Mouse (Mus musculus) heart, postnatal 25 days (tissue): ENCODE data around the gene Mettl1. TPM values are rescaled to one million over a fixed set of nuclear protein-coding genes. Genes with fewer than 3 reads are reported as not detected.

Source experiments
- DNase-seq: peaks from one replicate; pipeline ENCODE4 v3.0.0; 2022; ENCODE audit warnings: low spot score
- intact Hi-C: fragments of 180-260 bp; cut with DNase I; formaldehyde crosslinking; loops from one replicate; pipeline ENCODE4 v1.15.1; 2025
- total RNA-seq, 2 experiments: library from RNA; stranded (reverse); gene quantifications; 2 replicates each; pipeline ENCODE4 v1.2.3; 2021

Mettl1 gene
- total RNA-seq, result 1 to 10 TPM; 6.1 to 6.9 TPM

DNA sequence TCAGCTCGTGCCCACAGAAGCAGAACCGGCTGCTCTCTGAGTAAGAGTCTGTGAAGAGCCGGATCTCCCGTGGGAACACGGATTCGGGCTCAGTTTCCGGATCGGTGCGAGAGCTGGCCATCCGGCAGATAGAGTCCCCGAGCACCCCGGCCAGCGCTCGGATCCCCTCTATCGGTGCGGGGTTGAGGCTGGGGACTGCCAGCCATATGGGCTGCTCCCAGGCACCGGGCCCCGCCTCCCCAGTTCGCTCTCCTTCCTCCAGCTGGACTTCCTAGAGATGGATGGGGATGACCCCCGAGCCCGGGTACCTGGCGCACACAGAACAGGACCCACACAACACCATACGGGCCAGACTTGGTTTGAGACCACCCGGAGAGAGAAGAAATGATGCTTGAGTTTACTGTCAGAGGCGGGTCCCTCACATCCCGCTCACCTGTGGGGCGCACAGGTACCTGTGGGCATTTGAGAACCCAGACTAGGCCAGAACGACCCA lies at the start of gene Mettl1, which contains the start of gene Eef1akmt3:
TSS of gene Mettl1 (plus strand) at position 141 of the 493 bp plus-strand sequence.
TSS of gene Eef1akmt3 (minus strand) at position 240 of the 493 bp plus-strand sequence.
- DNase-seq, result no peak
- intact Hi-C loops, result no loop called here

DNA sequence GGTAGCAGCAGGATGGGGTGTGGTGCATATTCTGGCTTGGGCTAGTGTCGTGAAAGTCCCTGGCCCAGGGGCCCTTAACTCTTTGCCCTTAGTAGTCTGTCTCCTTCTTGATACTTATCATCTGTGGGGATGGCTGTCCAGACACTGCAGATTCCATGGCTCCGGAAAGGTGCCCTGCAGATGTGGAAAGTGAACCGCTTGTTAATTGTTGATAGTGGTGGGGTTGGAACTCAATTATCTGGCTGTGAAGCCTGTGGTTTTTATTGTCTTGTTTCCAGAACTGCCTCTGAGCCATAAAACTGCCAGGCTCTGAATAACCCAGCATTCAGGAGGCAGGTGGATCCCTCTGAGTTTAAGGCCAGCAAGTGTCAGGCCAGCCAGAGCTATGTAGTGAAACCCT lies 49.5 kb upstream of the Mettl1 start:
- DNase-seq, result no peak
- intact Hi-C loops, result loop anchor here (2.0 kb wide), 2 partner anchors 39 to 63 kb away; partner anchors contain the start of gene Tsfm

DNA sequence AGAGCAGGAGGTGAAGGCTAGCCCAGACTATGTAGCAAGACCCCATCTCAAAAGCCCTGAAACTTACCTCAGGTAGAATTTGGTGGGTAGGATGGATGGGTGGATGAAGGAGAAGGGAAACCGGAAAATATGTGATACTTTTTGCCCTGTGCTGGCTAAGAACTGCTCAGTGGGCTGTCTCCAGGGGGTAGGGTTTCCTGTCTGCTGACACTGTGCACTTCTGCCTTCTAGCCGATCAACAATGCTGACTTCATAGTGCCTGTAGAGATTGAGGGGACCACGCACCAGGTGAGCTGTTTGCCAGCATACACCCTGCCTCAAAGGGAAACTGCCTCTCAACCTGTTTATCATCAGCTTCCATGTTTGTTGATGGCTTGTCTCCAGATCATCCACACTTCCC lies 47.6 kb upstream of the Mettl1 start:
- intact Hi-C loops, result no loop called here

DNA sequence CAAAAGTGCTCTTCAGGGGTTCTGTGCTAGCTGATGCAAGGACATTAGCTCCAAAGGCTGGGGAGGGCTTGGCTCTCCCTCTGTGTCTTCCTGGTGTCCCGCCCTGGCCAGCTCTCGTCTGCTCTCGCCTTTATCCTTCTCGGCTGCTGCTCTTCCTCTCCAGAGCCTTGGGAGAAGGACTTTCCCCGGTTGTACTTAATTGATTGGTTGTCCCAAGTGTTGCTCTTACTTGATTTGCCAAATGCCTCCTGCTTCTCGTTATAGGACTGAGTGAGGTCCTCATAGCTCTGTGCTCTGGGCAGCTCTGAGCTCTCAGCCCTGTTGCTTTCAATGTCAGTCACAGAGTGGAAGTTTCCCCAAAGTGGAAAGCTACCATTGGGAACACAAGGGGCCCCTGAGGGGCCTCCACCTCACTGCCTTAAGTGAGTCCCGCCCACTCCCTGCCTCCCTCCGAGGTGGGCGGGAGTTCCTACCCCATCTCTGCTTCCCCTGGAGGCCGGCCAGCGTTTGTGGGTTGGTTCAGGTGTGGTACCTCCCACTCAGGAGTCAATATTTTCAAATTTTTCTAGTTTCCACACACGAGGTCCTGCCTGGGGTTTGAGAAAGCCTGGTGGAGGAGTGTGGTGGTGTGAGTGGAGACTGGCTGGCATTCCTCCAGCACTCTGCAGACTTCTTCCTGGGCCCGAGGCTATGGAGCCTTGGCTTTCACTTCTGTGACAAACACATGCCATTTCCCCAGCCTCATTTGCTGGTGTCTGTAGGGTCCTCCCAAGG lies 43.7 kb upstream of the Mettl1 start:
- intact Hi-C loops, result no loop called here
- no peak for DNase-seq

More for the DNA sequence above, 47.6 kb upstream of the Mettl1 start:
- no peak for DNase-seq

DNA sequence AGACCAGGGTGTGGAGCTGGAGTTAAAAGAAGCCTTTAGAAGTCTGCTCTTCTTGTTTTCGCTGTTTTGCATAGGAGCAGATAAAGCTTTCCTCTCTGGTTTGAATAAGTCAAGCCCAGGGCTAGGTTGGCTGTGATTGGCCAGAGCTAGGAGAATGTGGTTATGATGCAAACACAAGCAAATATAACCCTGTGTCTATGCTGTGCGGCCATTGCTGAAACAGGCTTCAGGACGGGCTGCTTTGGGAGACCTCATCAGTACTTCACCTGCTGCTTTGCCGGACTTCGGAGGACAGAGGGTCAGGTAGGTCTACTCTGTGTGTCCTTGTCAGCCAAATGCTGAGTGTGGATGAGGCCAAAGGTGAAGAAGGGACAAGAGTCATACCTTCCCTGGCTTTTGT lies 40.7 kb upstream of the Mettl1 start, which contains the start of gene Avil:
TSS of gene Avil (plus strand) at position 181 of the 400 bp plus-strand sequence.
- no peak for DNase-seq
- intact Hi-C loops, result no loop called here

DNA sequence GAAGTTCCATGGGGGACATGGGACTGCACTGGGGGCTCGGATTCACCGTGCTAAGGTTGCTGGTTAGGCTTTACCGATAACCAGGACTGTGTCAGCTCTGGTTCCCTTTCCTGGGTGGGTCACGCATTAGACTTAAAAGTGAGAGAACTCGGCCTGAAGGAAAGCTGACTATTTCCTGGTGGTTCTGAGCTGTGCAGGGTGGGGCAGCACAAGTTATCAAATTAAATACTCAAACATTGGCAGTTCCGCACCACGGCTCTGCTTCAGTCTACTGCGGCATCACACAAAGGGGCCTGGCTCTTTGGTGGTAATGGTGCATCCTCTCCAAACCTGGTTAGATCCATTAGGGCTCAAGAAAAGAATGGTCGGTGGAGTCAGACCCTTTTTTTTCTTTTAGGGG lies 39.9 kb upstream of the Mettl1 start:
- intact Hi-C loops, result no loop called here
- DNase-seq, result no peak

DNA sequence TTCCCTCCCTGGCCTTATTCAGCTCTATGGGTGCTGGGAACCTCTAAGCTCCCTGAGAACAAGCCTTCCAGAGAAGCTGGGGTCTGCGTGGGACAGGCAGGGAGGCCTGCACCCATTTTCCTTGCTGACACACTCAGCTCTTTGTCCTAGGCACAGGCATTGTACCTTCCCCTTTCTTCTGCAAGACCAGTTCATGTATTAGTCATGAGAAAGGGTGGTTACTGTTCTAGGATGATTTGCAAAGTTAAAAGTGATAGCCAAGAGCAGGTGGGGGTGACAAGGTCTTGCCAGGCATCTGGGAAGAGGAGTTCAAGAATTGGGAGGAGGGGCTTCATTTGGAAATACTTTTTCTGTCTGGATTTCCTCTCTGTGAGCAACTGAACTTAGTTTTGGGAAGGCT lies 39.2 kb upstream of the Mettl1 start:
- no peak for DNase-seq
- intact Hi-C loops, result no loop called here

DNA sequence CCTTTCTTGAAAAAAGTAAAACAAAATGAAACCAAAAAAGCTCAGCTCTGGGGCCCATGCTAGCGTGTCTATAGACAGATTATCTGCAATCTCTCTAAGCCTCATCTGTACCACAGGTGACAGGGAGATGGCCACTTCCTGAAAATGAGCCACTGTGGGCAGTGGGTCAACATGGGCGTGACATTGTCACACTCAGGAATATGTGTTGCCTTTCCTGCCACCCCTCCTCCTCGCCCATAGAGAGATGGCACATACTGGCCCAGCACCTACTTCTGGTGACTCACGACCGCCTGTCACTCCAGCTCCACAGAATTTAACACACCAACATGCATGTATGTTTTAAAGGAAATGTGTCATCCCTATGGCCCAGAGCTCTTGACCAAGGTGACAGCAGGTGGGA lies 38.4 kb upstream of the Mettl1 start:
- DNase-seq, result no peak
- intact Hi-C loops, result no loop called here

DNA sequence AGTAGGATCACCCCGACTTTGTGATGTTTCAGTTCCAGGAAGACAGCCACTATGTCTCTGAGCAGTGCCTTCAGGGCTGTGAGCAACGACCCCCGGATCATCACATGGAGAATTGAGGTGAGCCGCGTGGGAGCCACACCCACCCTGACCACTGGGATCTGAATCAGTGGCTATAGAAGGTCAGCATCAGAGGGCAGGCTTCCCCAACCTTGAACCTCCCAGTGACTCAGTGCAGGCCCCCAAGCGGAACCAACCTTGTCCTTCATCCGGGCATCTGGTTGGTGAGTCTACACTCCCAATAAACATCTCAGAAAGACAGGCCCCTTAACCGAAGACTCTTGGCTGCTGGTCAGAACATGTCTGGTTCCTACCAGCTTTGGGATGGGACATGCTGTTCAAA lies 37.9 kb upstream of the Mettl1 start:
- intact Hi-C loops, result no loop called here
- no peak for DNase-seq

DNA sequence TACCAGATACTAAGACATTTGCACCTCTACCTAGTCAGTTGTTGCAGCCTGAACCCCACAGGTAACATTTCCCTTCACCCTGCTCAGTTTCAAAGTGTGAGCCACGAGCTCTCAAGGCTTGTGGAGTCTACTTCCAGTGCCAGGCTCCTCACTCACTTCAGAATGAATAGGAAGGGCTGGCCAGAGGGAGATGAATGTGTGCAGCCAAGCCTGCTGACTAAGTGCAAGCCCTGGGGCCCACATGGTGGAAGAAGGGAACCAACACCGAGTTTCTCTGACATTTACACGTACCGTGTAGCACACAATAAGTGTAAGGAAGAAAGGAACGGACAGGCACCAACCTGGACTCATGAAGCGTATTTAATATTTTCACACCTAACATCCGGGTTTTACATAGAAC lies 37.4 kb upstream of the Mettl1 start:
- intact Hi-C loops, result no loop called here
- no peak for DNase-seq

DNA sequence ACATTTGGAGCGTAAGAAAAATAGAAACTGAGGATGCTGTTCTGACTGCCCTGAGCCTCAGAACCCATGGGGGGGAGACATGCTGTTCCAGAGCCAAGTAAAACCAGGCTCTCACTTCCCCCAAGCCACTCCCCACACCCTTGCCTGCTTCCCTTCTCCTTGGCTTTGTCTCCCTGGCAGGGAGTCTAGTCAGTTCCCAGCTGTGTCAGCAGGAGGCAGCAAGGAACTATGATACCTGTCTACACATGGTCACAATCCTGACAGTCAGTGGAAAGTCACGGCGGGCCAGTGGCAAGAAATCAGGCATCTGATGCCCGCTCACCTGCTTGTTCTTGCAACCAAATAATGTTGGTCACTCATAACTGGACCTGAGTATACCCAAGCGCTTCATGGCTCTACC lies 24.7 kb upstream of the Mettl1 start:
- no peak for DNase-seq
- intact Hi-C loops, result no loop called here

DNA sequence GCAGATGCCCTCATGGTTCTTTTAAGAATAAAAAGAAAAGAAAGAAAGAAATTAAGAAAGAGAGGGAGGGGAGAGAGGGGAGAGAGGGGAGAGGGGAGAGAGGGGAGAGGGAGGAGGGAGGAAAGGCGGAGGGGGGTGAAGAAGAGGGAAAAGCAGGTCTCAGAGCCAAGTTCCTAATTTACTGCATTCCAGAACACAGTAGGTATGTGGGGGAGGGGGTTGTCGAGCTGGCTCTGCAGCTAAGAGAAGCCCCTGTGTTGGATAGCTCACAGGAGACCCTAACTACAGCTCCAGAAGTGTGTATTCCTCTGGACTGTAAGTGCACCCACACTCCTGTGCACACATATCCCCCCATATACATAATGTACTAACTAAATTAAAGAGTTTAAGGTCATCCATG lies 24.1 kb upstream of the Mettl1 start:
- DNase-seq, result no peak
- intact Hi-C loops, result no loop called here

DNA sequence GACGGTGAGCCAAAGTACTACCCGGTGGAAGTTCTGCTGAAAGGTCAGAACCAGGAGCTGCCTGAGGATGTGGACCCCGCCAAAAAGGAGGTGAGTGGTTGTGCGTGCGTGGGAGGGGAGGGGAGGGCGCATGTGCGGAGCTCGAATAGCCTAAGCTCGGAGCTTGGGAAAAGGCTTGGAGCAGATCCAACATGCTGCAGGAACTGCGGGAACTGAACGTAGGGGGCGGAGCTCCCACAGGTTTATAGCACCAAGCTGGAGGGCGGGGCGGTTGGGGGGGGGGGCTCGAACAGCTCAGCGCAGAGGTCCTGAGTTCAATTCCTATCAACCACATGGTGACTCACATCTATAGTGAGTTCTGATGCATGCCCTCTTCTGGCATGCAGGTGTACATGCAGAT lies 22.8 kb upstream of the Mettl1 start:
- intact Hi-C loops, result no loop called here

DNA sequence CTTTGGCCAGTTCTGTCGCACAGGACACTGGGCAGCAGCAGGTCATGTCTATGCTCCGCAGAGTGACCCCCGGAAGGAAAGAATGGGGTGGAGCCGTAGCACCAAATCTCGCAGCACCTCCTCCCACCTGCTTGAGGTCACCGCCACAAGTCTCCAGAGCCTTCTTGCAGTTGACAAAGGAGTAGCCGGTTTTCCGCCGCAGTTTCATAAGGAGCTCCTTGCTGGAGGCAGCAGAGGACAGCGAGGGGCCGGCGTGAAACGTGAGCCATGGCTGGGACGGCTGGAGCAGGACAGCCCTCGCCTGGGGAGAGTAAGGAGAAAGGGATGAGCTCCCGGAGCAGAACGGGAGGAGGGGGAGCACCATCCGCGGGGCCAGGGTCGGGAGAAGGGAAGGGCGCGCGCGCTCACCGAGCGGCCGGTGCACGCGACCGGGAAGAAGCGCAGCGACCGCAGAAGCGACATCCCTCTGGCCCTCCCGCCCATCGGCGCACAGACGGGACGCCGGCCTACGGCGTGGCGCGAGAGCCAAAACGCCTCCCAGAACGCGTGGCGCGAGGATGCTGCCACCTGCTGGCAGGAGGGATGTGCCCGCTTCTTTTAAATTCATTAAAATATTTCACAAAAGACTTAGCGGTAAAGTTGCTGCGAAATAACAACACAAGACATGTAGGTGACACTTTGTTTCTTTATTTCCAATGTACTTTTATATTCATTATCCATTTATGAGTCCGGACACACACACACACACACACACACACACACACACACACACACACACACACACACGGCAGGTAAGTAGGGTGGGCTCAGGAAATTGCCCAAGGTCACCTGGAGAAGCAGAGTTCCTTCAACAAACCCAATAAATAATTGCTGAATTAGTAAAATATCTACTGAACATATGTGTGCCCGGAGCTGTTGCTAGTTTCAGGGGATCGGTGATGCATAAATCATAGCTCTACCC lies 10.6 kb upstream of the Mettl1 start, which contains the start of gene Tsfm:
TSS of gene Tsfm (minus strand) at position 505 of the 961 bp plus-strand sequence.
- intact Hi-C loops, result loop anchor here (1.0 to 2.0 kb wide), 2 partner anchors 40 to 111 kb away; no protein-coding TSS in a partner anchor
- DNase-seq, result peak; percentile 76

More for the DNA sequence above, 22.8 kb upstream of the Mettl1 start:
- DNase-seq, result no peak

DNA sequence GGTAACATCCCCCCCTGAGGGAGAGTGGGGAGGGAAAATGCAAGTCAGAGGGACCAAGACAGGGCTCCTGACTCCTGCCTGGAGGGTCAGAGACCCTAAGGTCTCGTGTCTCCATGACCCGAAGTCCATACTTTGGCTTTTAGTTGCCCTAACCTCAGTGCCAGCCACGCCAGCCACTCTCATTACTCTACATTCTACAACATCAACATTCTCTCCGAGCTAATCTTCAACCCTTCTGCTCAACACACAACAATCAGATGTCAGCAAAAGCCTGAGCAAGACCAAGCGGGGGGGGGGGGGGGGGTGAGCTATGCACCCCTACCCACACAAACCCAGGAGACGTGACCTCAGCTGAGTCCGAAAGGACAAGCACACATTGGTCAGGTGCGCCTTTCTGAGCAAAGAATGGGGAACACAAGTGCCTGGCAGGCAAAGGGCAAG lies 7.9 kb upstream of the Mettl1 start:
- DNase-seq, result no peak
- intact Hi-C loops, result no loop called here

DNA sequence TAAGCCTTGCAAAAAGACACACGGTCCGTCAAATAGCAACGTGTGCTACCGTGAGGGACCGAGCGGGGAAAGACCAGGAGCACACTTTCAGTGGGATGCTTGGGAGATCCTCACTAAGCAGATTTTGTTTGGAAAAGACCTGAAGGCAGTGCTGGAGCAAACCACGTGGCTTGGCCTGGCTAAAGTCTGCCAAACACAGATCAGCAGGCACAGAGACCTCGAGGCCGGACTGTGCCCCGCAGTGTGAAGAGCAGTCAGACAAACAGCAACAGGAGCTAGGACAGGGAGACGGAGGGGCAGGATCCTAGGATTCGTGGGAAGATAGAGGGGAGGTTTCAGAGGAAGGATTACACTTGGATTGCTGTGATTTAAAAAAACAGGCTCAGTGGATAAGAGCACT lies 4.9 kb upstream of the Mettl1 start:
- intact Hi-C loops, result no loop called here
- DNase-seq, result no peak

DNA sequence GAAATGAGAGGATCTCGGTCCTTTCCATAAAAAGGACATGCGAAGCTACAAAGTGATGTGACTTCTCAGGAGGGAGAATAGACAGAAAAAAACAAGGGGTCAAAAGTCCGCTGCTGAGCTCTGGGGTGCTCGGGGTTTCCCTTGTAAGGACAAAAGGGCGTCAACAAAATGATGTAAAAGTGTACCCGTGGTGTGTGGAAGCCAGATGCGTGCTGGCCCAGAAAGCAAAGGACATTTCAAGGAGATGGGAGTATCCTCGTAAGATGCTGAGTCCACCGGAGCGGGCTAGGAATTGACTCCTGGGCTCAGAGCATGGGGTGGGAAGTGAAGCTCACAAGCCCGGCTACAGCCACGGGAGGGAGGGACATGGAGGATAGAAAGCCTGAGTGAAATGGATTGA lies 3.6 kb upstream of the Mettl1 start:
- intact Hi-C loops, result no loop called here
- DNase-seq, result no peak

DNA sequence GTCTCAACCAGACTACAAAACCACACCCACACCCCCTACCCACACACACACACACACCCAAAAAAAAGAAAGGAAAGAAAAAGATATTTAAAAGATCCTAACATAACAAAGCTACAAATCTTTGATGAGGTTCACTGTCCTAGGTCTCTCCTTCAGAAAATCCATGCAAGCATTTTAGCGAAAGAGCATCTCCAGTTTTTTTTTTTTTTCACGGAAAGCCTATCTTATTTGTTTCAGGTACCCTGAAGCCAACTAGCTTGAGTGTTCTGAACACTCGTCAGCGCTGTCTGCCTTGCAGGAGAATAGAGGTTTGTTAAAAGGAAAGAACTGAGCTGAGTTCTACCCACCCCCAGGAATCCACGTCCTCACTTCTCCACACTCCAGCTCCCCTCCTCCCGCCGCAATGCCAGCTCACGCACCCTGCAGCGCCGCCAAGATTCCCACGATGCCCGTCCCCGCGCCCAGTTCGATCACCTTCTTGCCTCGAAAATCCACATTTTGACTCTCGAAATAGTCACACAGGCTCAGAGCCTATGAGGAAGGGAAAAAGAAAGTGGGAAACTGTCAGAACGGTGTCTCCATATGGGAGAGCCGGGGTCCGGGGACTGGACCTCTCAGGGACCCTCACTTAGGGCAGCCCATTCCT lies 522 bp upstream of the Mettl1 start:
- intact Hi-C loops, result no loop called here
- DNase-seq, result no peak

DNA sequence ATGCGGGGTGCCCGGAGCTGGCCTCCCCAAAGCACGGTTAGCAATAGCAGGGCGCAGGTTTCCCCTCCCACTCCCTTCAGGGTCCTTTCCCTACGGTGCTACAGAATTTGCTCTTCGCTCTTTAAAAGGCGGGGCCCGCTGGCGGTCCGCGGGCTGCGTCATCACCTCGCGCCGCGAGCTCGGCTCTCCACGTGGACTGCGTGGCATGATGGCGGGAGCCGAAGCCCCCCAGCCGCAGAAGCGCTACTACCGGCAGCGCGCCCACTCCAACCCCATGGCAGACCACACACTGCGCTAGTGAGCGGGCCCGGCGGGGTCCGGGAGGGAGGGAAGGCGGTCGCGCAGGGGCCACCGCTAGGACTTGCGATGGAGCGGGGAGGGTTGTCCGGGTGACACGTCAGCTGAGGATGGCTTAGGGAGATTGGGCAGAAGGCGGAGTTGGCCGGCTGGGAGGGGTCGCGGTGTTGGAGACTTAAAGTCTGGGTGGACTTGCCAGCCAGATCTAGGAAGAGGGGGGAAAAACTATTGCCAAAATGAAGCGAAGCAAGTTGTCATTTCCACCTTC lies 642 bp downstream of the Mettl1 start:
- DNase-seq, result peak; percentile 72
- intact Hi-C loops, result no loop called here
